Mouse (Mus musculus) kidney, adult 9 months (tissue): ENCODE data around the gene Fgfr1op2.

Experiments used
- DNase-seq: peaks from one replicate; pipeline ENCODE4 v3.0.0; 2022

Fgfr1op2 gene

GRCm38 (mm10) chr6:146611385-146611784 lies 34.4 kb downstream of the Fgfr1op2 start:
- no peak for DNase-seq

- DNase-seq = no peak
Observed at GRCm38 (mm10) chr6:146611897-146612296, 34.9 kb downstream of the Fgfr1op2 start.

GRCm38 (mm10) chr6:146612736-146613135 lies 35.7 kb downstream of the Fgfr1op2 start:
- DNase-seq = no peak

- DNase-seq = no peak
Observed at GRCm38 (mm10) chr6:146613907-146614306, 36.9 kb downstream of the Fgfr1op2 start.

GRCm38 (mm10) chr6:146614541-146614940 lies 37.5 kb downstream of the Fgfr1op2 start:
- no peak for DNase-seq

GRCm38 (mm10) chr6:146615891-146616290 lies 38.9 kb downstream of the Fgfr1op2 start:
- DNase-seq = no peak

- DNase-seq = no peak
Observed at GRCm38 (mm10) chr6:146616670-146617069, 39.7 kb downstream of the Fgfr1op2 start.

- DNase-seq = no peak
Observed at GRCm38 (mm10) chr6:146628123-146628522, 51.1 kb downstream of the Fgfr1op2 start.

GRCm38 (mm10) chr6:146629781-146630756 lies 53.1 kb downstream of the Fgfr1op2 start:
- no peak for DNase-seq

GRCm38 (mm10) chr6:146630961-146631360 lies 54.0 kb downstream of the Fgfr1op2 start:
- peak; percentile 84 for DNase-seq

- DNase-seq = no peak
Observed at GRCm38 (mm10) chr6:146631847-146632246, 54.8 kb downstream of the Fgfr1op2 start.

- DNase-seq = no peak
Observed at GRCm38 (mm10) chr6:146632403-146632802, 55.4 kb downstream of the Fgfr1op2 start.

- no peak for DNase-seq
Observed at GRCm38 (mm10) chr6:146633097-146633496, 56.1 kb downstream of the Fgfr1op2 start.

GRCm38 (mm10) chr6:146633629-146634014 lies 56.6 kb downstream of the Fgfr1op2 start:
- peak; percentile 60 for DNase-seq

GRCm38 (mm10) chr6:146634015-146634722 lies 57.2 kb downstream of the Fgfr1op2 start:
- DNase-seq = peak; percentile 71

GRCm38 (mm10) chr6:146634759-146635606 lies 58.0 kb downstream of the Fgfr1op2 start:
- DNase-seq = no peak

- DNase-seq = no peak
Observed at GRCm38 (mm10) chr6:146636482-146636881, 59.5 kb downstream of the Fgfr1op2 start.

GRCm38 (mm10) chr6:146640068-146640965 lies 63.3 kb downstream of the Fgfr1op2 start:
- DNase-seq = no peak

GRCm38 (mm10) chr6:146640991-146641390 lies 64.0 kb downstream of the Fgfr1op2 start:
- peak; percentile 79 for DNase-seq

- no peak for DNase-seq
Observed at GRCm38 (mm10) chr6:146641621-146642210, 64.7 kb downstream of the Fgfr1op2 start.
